Comparison of ENCODE assay signal across 8 mouse cellular contexts in genomic region chr4:130573012-130573350, GRCm38 (mm10). TPM values are rescaled to one million over a fixed set of nuclear protein-coding genes. Genes with fewer than 3 reads are reported as not detected.
DNase-seq lines count a peak whose midpoint lies in the region; ATAC-seq and TF ChIP-seq lines count a peak whose summit lies in the region.

No protein-coding gene starts in this region.

- H3K27me3 ChIP-seq in kidney, postnatal 0 days (ENCODE audit: insufficient read depth, low read length), result no peaks in the 10 kb centered on the region
- H3K27me3 ChIP-seq in embryonic facial prominence, embryonic 11.5 days (ENCODE audit: control insufficient read depth, insufficient read depth, low read length), result no peaks in the 10 kb centered on the region
- H3K27me3 ChIP-seq in intestine, postnatal 0 days (replicated peaks; ENCODE audit: control insufficient read depth, insufficient read depth, low read length), result no peaks in the 10 kb centered on the region
- no peaks in the 10 kb centered on the region for H3K27me3 ChIP-seq in neural tube, embryonic 14.5 days (ENCODE audit: control insufficient read depth, insufficient read depth, low read length)

- H3K9me3 ChIP-seq in kidney, postnatal 0 days (replicated peaks; ENCODE audit: low read length), result no peaks in the 10 kb centered on the region
- H3K9me3 ChIP-seq in embryonic facial prominence, embryonic 11.5 days (replicated peaks; ENCODE audit: control insufficient read depth, low read length), result no peaks in the 10 kb centered on the region
- H3K9me3 ChIP-seq in intestine, postnatal 0 days (ENCODE audit: control insufficient read depth), result no peaks in the 10 kb centered on the region
- no peaks in the 10 kb centered on the region for H3K9me3 ChIP-seq in neural tube, embryonic 14.5 days (ENCODE audit: control insufficient read depth, low read length)

- TF ChIP-seq CTCF in kidney, postnatal 0 days (IDR thresholded peaks at IDR 0.05; ENCODE audit: low read depth), result no peak
- no peak for TF ChIP-seq CTCF in intestine, postnatal 0 days (IDR thresholded peaks at IDR 0.05; ENCODE audit: low read depth)

- H3K4me1 ChIP-seq in kidney, postnatal 0 days (replicated peaks; ENCODE audit: insufficient read depth, low read length), result peaks cover 14% of the 10 kb centered on the region; the same call in 1 of the 2 replicates
- peaks cover 2% of the 10 kb centered on the region for H3K4me1 ChIP-seq in embryonic facial prominence, embryonic 11.5 days (ENCODE audit: control insufficient read depth, insufficient read depth, low read length)
- no peaks in the 10 kb centered on the region for H3K4me1 ChIP-seq in intestine, postnatal 0 days (replicated peaks; ENCODE audit: control insufficient read depth, insufficient read depth, low read length)
- peaks cover 34% of the 10 kb centered on the region for H3K4me1 ChIP-seq in neural tube, embryonic 14.5 days (ENCODE audit: control insufficient read depth, insufficient read depth, low read length)

- ATAC-seq in kidney, postnatal 0 days (replicated peaks; ENCODE audit: low FRiP score, low read depth), result no peak; the same call in 1 of the 2 replicates
- no peak for ATAC-seq in embryonic facial prominence, embryonic 11.5 days (replicated peaks; ENCODE audit: insufficient number of reproducible peaks, low FRiP score, low TSS enrichment, low read depth)
- no peak for ATAC-seq in intestine, postnatal 0 days
- ATAC-seq in neural tube, embryonic 14.5 days (ENCODE audit: low read depth), result peak; percentile 7; the same call in 1 of the 2 replicates
- ATAC-seq in megakaryocyte-erythroid progenitor cell, adult 5-6 weeks (replicated peaks; ENCODE audit: low FRiP score, low TSS enrichment, poor library complexity, severe bottlenecking), result no peak

- 2% methylated on average over 6 of the region's 6 CpGs for WGBS in kidney, postnatal 0 days
- WGBS in embryonic facial prominence, embryonic 11.5 days, result 3% methylated on average over 6 of the region's 6 CpGs
- 4% methylated on average over 6 of the region's 6 CpGs for WGBS in intestine, postnatal 0 days
- under 1% methylated on average over 6 of the region's 6 CpGs for WGBS in neural tube, embryonic 14.5 days

- peak overlapping the region; percentile 71 for H3K4me3 ChIP-seq in kidney, postnatal 0 days (replicated peaks; ENCODE audit: low read depth, low read length)
- peak overlapping the region; percentile 91 for H3K4me3 ChIP-seq in embryonic facial prominence, embryonic 11.5 days (ENCODE audit: low read depth, low read length)
- peak overlapping the region; percentile 57 for H3K4me3 ChIP-seq in intestine, postnatal 0 days (ENCODE audit: low read depth, low read length)
- H3K4me3 ChIP-seq in neural tube, embryonic 14.5 days (ENCODE audit: low read depth, low read length), result peak overlapping the region; percentile 87

- no peak overlapping the region for H3K27ac ChIP-seq in kidney, postnatal 0 days
- H3K27ac ChIP-seq in embryonic facial prominence, embryonic 11.5 days (replicated peaks; ENCODE audit: low read depth, low read length), result peak overlapping the region; percentile 59; the same call in 1 of the 2 replicates
- H3K27ac ChIP-seq in intestine, postnatal 0 days (ENCODE audit: low read depth, low read length), result no peak overlapping the region
- peak overlapping the region; percentile 87; the same call in 1 of the 2 replicates for H3K27ac ChIP-seq in neural tube, embryonic 14.5 days (ENCODE audit: low read depth, low read length)

- H3K36me3 ChIP-seq in kidney, postnatal 0 days (ENCODE audit: insufficient read depth, low read length), result no peaks in the 10 kb centered on the region
- H3K36me3 ChIP-seq in embryonic facial prominence, embryonic 11.5 days (replicated peaks; ENCODE audit: control insufficient read depth, insufficient read depth, low read depth, low read length), result no peaks in the 10 kb centered on the region
- H3K36me3 ChIP-seq in intestine, postnatal 0 days (ENCODE audit: control insufficient read depth, insufficient read depth), result no peaks in the 10 kb centered on the region
- no peaks in the 10 kb centered on the region for H3K36me3 ChIP-seq in neural tube, embryonic 14.5 days (ENCODE audit: control insufficient read depth, insufficient read depth, low read length)

- peak overlapping the region; percentile 69 for H3K9ac ChIP-seq in kidney, postnatal 0 days (ENCODE audit: low read depth, low read length)
- peak overlapping the region; percentile 96 for H3K9ac ChIP-seq in embryonic facial prominence, embryonic 11.5 days (replicated peaks; ENCODE audit: low read length)
- H3K9ac ChIP-seq in intestine, postnatal 0 days (ENCODE audit: low read depth, low read length), result no peak overlapping the region
- peak overlapping the region; percentile 97 for H3K9ac ChIP-seq in neural tube, embryonic 14.5 days (replicated peaks; ENCODE audit: low read depth, low read length)

- H3K4me2 ChIP-seq in kidney, postnatal 0 days (ENCODE audit: low read length), result peak overlapping the region; percentile 99
- peak overlapping the region; percentile 91 for H3K4me2 ChIP-seq in embryonic facial prominence, embryonic 11.5 days (ENCODE audit: low read depth, low read length)
- peak overlapping the region; percentile 99 for H3K4me2 ChIP-seq in intestine, postnatal 0 days (replicated peaks; ENCODE audit: low read depth)
- H3K4me2 ChIP-seq in neural tube, embryonic 14.5 days (ENCODE audit: low read depth, low read length), result peak overlapping the region; percentile 76

- no peak for DNase-seq in kidney, postnatal 0 days (ENCODE audit: low spot score)
- DNase-seq in kidney, adult 18-20 months, result no peak
- no peak for DNase-seq in embryonic facial prominence, embryonic 11.5 days (ENCODE audit: low spot score)
- no peak for DNase-seq in ovary, postnatal 14 days (ENCODE audit: low spot score)
- DNase-seq in left cerebral cortex, adult 8-10 months (ENCODE audit: low spot score in 2 of 2), result no peak

RNA-seq across cellular contexts. Expression of gene Nkain1, which starts 1.0 kb away (rescaled TPM):
- 1.4 and 1.6 TPM in 2 replicates for polyA plus RNA-seq in kidney, postnatal 0 days (2015; fragmentation: Nextera tagmentation; extraction: Ambion mirVana)
- polyA plus RNA-seq in embryonic facial prominence, embryonic 11.5 days (2014; fragmentation: Nextera tagmentation; extraction: Ambion mirVana), result 10.4 and 11.5 TPM in 2 replicates
- polyA plus RNA-seq in intestine, postnatal 0 days (2015; fragmentation: Nextera tagmentation; extraction: Ambion mirVana), result 0.09 and 0.20 TPM in 2 replicates
- 17.4 and 19.9 TPM in 2 replicates for polyA plus RNA-seq in neural tube, embryonic 14.5 days (2014; fragmentation: Nextera tagmentation; extraction: Ambion mirVana)
- 0.44 TPM in 1 of 2 replicates, not detected in the other for total RNA-seq in megakaryocyte-erythroid progenitor cell, adult 5-6 weeks (2014; fragmentation: Nextera tagmentation)
- total RNA-seq in megakaryocyte-erythroid progenitor cell, adult 5-6 weeks (2017), result not detected in 2 replicates
- 10 to 100 TPM; 37.8 to 40.9 (median 39.0) TPM for total RNA-seq in left cerebral cortex, adult 8-10 months (2022)

Comparison
In these comparisons a context has a peak if more than half of its experiments do, and no peak if none do; other contexts are left out.
1. H3K27ac ChIP-seq: peak in embryonic facial prominence, embryonic 11.5 days (single experiment) and neural tube, embryonic 14.5 days (single experiment); none in kidney, postnatal 0 days (single experiment) and intestine, postnatal 0 days (single experiment).
2. Peak in every context shown above with its lines, with median percentiles within 50 percentile points of each other: H3K4me2 ChIP-seq and H3K4me3 ChIP-seq.